Mouse (Mus musculus): ENCODE results near the gene Rhbdf2. TPM values are rescaled to one million over a fixed set of nuclear protein-coding genes. Genes with fewer than 3 reads are reported as not detected.

Rhbdf2 gene
- polyA plus RNA-seq, 1 experiment from 2014 or later, result 3.1 TPM

DNA sequence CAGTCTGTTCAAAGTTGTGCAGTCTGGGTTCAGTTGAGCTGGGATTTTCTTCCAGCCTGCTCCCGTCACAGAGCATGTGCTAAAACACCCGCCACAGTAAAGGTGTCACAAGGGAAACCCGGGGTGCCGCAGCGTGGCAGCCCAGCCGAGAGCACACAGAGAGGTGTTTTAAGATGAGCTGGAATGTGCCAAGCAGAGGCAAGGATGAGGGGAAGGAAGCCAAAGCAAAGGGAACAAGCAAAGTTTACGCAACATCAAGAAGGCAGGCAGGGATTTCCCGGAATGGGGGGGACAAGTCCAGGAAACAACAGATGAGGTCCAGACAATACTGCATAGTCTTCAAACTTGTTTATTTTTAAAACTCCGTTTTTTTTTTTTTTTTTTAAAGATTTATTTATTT lies 39.7 kb upstream of the Rhbdf2 start:
- Histone ChIP-seq H3K9ac (replicated peaks; ENCODE audit: low read length) (no peak overlapping the region), H3K36me3 (replicated peaks; ENCODE audit: control insufficient read depth, insufficient read depth, low read depth, low read length) (no peaks in the 10 kb centered on the region), H3K4me1 (ENCODE audit: control insufficient read depth, insufficient read depth, low read length) (peaks cover 11% of the 10 kb centered on the region), H3K4me3 (ENCODE audit: low read depth, low read length) (no peak overlapping the region), H3K27me3 (ENCODE audit: control insufficient read depth, insufficient read depth, low read length) (no peaks in the 10 kb centered on the region), H3K27ac (replicated peaks; ENCODE audit: low read depth, low read length) (no peak overlapping the region), H3K9me3 (replicated peaks; ENCODE audit: control insufficient read depth, low read length) (no peaks in the 10 kb centered on the region), H3K4me2 (ENCODE audit: low read depth, low read length) (no peak overlapping the region)
- 78% methylated on average over 9 of the region's 9 CpGs for WGBS
- no peak for DNase-seq (ENCODE audit: low spot score)
- no peak for ATAC-seq (replicated peaks; ENCODE audit: insufficient number of reproducible peaks, low FRiP score, low TSS enrichment, low read depth)

DNA sequence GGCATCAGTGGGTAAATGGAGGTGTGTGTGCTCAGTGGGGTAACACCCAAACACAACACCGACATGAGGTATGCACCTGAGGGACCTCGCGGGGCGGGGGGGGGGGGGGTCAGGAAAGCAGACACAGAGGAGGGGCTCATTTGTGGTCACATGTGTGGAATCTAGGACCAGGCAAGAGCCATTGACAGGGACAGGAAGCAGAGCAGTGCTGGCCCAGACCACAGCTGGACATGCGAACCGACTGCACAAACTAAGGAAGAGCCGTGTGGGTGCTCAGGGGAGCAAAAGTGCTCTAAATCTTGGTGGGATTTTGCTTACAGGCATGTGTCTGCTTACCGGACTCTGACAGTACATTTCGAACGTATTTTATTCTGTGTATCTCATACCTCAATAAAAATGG lies 38.5 kb upstream of the Rhbdf2 start:
- Histone ChIP-seq H3K36me3 (replicated peaks; ENCODE audit: control insufficient read depth, insufficient read depth, low read depth, low read length) (no peaks in the 10 kb centered on the region), H3K4me1 (ENCODE audit: control insufficient read depth, insufficient read depth, low read length) (peaks cover 15% of the 10 kb centered on the region), H3K4me3 (ENCODE audit: low read depth, low read length) (no peak overlapping the region), H3K9ac (replicated peaks; ENCODE audit: low read length) (no peak overlapping the region; the same call in 1 of the 2 replicates), H3K9me3 (replicated peaks; ENCODE audit: control insufficient read depth, low read length) (no peaks in the 10 kb centered on the region), H3K4me2 (ENCODE audit: low read depth, low read length) (no peak overlapping the region), H3K27ac (replicated peaks; ENCODE audit: low read depth, low read length) (no peak overlapping the region), H3K27me3 (ENCODE audit: control insufficient read depth, insufficient read depth, low read length) (no peaks in the 10 kb centered on the region)
- 61% methylated on average over 10 of the region's 10 CpGs for WGBS
- DNase-seq (ENCODE audit: low spot score) (no peak), ATAC-seq (replicated peaks; ENCODE audit: insufficient number of reproducible peaks, low FRiP score, low TSS enrichment, low read depth) (no peak)

DNA sequence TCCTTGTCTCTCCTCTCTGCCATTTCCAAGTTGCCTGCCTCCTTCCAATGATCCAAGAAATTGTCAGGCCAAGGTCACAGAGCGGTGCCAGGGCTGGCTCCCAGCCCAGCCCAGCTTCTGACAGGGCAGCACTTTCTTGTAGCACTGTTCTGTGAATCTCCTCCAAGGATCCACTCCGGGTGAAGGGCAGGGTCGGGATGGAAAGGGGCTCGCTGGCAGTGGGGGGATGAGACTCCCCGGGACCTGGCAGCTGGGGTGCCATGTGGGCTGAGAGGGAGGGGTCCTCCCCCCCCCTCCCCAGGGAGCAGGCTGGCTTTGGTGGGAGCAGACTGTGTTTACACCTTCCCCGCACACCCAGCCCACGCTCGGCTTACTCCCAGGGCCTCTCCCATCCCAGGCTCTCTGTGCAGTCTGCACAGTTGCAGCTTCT lies 35.1 kb upstream of the Rhbdf2 start:
- Histone ChIP-seq H3K27ac (replicated peaks; ENCODE audit: low read depth, low read length) (no peak overlapping the region), H3K4me1 (ENCODE audit: control insufficient read depth, insufficient read depth, low read length) (peaks cover 15% of the 10 kb centered on the region), H3K4me2 (ENCODE audit: low read depth, low read length) (no peak overlapping the region), H3K36me3 (replicated peaks; ENCODE audit: control insufficient read depth, insufficient read depth, low read depth, low read length) (no peaks in the 10 kb centered on the region), H3K4me3 (ENCODE audit: low read depth, low read length) (no peak overlapping the region), H3K9me3 (replicated peaks; ENCODE audit: control insufficient read depth, low read length) (no peaks in the 10 kb centered on the region), H3K9ac (replicated peaks; ENCODE audit: low read length) (no peak overlapping the region), H3K27me3 (ENCODE audit: control insufficient read depth, insufficient read depth, low read length) (no peaks in the 10 kb centered on the region)
- 65% methylated on average over 8 of the region's 8 CpGs for WGBS
- DNase-seq (ENCODE audit: low spot score) (no peak), ATAC-seq (replicated peaks; ENCODE audit: insufficient number of reproducible peaks, low FRiP score, low TSS enrichment, low read depth) (no peak)

DNA sequence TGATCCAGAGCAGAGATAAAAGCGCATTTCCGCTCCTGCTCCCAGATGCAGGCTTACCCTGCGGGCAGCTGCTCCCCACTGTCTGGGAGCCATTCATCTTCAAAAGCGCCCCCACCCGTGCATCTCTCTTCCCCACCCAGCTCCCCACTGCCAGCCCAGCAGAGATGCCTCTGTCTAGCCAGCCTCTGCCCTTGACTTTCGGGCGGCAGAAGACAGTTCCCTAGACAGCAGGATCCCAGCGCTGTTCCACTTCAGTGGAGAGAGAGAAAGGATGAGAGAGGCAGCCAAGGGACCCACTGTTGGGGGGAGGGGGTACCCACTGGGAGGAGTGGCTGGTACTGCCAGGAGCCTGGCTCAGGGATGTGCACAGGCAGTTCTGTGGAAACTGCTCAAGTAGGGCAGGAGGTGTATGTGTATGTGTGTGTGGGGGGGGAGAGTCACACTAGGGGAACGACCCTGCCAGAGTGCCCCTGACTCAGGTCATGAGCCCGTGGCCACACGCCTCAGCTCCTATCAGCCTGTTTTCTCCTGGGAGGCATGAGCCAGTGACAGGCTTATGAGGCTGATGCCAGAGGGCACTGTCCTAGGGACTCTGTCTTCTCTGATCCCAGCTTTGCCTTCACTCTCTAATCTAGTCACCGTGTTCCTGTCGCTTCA lies 34.6 kb upstream of the Rhbdf2 start:
- Histone ChIP-seq H3K4me3 (ENCODE audit: low read depth, low read length) (no peak overlapping the region), H3K4me2 (ENCODE audit: low read depth, low read length) (no peak overlapping the region), H3K27me3 (ENCODE audit: control insufficient read depth, insufficient read depth, low read length) (no peaks in the 10 kb centered on the region), H3K27ac (replicated peaks; ENCODE audit: low read depth, low read length) (no peak overlapping the region), H3K4me1 (ENCODE audit: control insufficient read depth, insufficient read depth, low read length) (peaks cover 15% of the 10 kb centered on the region), H3K36me3 (replicated peaks; ENCODE audit: control insufficient read depth, insufficient read depth, low read depth, low read length) (no peaks in the 10 kb centered on the region), H3K9ac (replicated peaks; ENCODE audit: low read length) (peak overlapping the region; percentile 9; the same call in 1 of the 2 replicates), H3K9me3 (replicated peaks; ENCODE audit: control insufficient read depth, low read length) (no peaks in the 10 kb centered on the region)
- WGBS, result 23% methylated on average over 13 of the region's 13 CpGs
- ATAC-seq (replicated peaks; ENCODE audit: insufficient number of reproducible peaks, low FRiP score, low TSS enrichment, low read depth), result no peak
- DNase-seq (ENCODE audit: low spot score), result no peak

DNA sequence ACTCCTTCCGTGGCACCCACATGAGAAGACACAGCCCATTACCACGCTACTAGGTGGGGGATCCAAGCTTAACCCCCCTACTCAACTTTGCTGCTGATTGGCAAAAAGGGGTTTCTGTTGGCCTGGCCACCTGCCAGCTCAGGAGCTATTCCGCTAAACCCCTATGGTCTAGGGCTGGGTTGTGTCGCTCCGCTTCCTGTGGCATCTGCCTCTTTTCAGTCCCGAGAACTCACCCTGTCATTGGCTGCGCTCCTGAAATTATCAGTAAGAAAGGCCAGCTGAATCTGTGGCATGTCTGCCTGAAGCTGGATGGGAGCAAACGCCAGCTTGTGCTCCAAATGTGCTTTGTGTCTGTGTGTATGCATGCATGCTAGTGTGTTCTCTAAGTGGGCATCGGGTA lies 33.4 kb upstream of the Rhbdf2 start:
- Histone ChIP-seq H3K4me3 (ENCODE audit: low read depth, low read length) (no peak overlapping the region), H3K36me3 (replicated peaks; ENCODE audit: control insufficient read depth, insufficient read depth, low read depth, low read length) (no peaks in the 10 kb centered on the region), H3K4me2 (ENCODE audit: low read depth, low read length) (no peak overlapping the region), H3K9me3 (replicated peaks; ENCODE audit: control insufficient read depth, low read length) (no peaks in the 10 kb centered on the region), H3K27ac (replicated peaks; ENCODE audit: low read depth, low read length) (no peak overlapping the region), H3K9ac (replicated peaks; ENCODE audit: low read length) (no peak overlapping the region), H3K4me1 (ENCODE audit: control insufficient read depth, insufficient read depth, low read length) (peaks cover 13% of the 10 kb centered on the region), H3K27me3 (ENCODE audit: control insufficient read depth, insufficient read depth, low read length) (no peaks in the 10 kb centered on the region)
- ATAC-seq (replicated peaks; ENCODE audit: insufficient number of reproducible peaks, low FRiP score, low TSS enrichment, low read depth), result no peak
- 75% methylated on average over 9 of the region's 9 CpGs for WGBS
- DNase-seq (ENCODE audit: low spot score), result no peak

DNA sequence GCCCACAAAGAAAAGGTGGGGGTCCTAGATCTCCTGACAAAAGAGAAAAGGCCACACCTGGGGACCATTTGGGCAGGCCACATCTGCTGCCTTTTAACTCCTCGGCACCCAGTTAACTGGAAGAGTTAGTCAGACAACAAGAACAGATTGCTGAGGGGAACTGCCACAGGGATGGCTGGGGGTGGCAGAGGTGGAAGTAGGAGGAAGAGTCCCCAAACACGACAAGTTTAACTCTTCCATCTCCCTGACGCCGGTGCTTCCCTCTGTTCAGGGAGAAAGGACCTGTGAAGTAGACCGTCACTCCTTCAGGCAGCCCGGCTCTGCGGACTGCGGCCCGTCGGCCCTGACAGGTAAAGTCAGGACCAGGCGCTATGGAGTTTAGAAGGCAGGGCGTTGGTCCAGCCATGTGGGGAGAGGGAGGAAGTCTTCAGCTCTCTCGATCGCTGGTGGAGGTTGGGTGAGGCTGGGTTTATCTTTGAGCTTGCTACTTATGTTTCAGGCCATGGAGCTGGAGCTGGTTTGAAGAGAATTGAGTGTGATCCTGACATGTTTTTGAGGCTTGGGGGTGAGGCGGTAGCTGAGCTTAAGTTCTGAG lies 32.3 kb upstream of the Rhbdf2 start:
- Histone ChIP-seq H3K4me3 (ENCODE audit: low read depth, low read length) (no peak overlapping the region), H3K9me3 (replicated peaks; ENCODE audit: control insufficient read depth, low read length) (no peaks in the 10 kb centered on the region), H3K4me2 (ENCODE audit: low read depth, low read length) (no peak overlapping the region), H3K27ac (replicated peaks; ENCODE audit: low read depth, low read length) (no peak overlapping the region; the same call in 1 of the 2 replicates), H3K36me3 (replicated peaks; ENCODE audit: control insufficient read depth, insufficient read depth, low read depth, low read length) (no peaks in the 10 kb centered on the region), H3K27me3 (ENCODE audit: control insufficient read depth, insufficient read depth, low read length) (peaks cover 7% of the 10 kb centered on the region; the same call in 1 of the 2 replicates), H3K9ac (replicated peaks; ENCODE audit: low read length) (no peak overlapping the region; the same call in 1 of the 2 replicates), H3K4me1 (ENCODE audit: control insufficient read depth, insufficient read depth, low read length) (peaks cover 10% of the 10 kb centered on the region)
- WGBS, result 74% methylated on average over 15 of the region's 15 CpGs
- ATAC-seq (replicated peaks; ENCODE audit: insufficient number of reproducible peaks, low FRiP score, low TSS enrichment, low read depth), result no peak
- DNase-seq (ENCODE audit: low spot score), result no peak

DNA sequence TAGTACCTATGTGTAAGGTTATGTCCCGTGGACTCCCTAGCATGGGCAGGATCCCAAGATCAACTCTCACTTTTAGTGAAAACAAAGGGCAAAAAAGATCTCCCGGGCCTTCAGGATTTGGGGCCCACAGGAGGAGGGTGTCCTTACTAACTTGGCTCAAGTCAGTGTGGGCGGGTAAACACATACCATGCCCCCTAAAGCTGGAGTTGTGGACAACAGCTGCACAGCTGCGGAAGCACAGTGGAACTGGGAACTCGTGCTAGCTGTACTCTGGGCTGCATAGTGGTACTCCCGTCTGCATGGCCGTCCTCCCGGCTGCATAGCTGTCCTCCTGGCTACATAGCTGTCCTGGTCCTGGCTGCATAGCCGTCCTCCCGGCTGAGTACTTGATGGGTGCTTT lies 31.4 kb upstream of the Rhbdf2 start:
- no peak for ATAC-seq (replicated peaks; ENCODE audit: insufficient number of reproducible peaks, low FRiP score, low TSS enrichment, low read depth)
- 64% methylated on average over 10 of the region's 10 CpGs for WGBS
- peak overlapping the region; percentile 26; the same call in 1 of the 2 replicates for H3K9ac ChIP-seq (replicated peaks; ENCODE audit: low read length)
- peak overlapping the region; percentile 28; the same call in 1 of the 2 replicates for H3K27ac ChIP-seq (replicated peaks; ENCODE audit: low read depth, low read length)
- H3K9me3 ChIP-seq (replicated peaks; ENCODE audit: control insufficient read depth, low read length), result no peaks in the 10 kb centered on the region
- H3K4me2 ChIP-seq (ENCODE audit: low read depth, low read length), result peak overlapping the region; percentile 5; the same call in 1 of the 2 replicates
- peaks cover 12% of the 10 kb centered on the region for H3K27me3 ChIP-seq (ENCODE audit: control insufficient read depth, insufficient read depth, low read length)
- no peak for DNase-seq (ENCODE audit: low spot score)
- H3K4me3 ChIP-seq (ENCODE audit: low read depth, low read length), result no peak overlapping the region
- H3K4me1 ChIP-seq (ENCODE audit: control insufficient read depth, insufficient read depth, low read length), result peaks cover 9% of the 10 kb centered on the region
- H3K36me3 ChIP-seq (replicated peaks; ENCODE audit: control insufficient read depth, insufficient read depth, low read depth, low read length), result no peaks in the 10 kb centered on the region

Measured in embryonic facial prominence, embryonic 11.5 days (tissue).